Mouse (Mus musculus): Measurements from ENCODE around the gene Tpte. TPM values are rescaled to one million over a fixed set of nuclear protein-coding genes. Genes with fewer than 3 reads are reported as not detected.
A peak's percentile ranks its signal among the peaks of the same experiment; 100 is the strongest.

The Tpte gene
- polyA plus RNA-seq (2012; rRNA removed), result 0.03 TPM in 1 of 2 replicates, not detected in the other

DNA sequence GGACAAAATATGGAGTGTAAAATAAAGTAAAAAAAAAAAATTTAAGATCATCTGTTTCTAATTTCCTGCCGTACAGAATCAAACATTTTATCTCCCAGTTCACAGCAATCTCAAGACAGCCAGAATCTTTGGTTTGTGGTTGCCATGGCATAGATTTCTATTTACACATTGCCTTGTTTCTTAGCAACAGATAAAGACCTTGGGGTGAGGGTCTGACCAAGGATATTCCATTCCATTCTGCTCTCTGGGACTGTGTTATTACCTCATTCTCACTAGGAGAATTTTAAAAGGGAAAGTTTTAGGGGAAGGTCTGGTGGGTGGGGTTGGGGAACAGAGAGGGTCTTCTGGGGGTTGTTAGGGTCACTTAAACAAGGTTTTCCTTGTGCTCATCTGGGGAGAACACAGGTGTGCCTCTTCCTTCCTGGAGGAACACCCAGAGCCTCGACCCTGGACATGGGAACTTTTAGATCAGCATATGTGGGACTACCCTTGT lies at the start of gene Tpte:
Gene Tpte (plus strand): TSS at position 443 of the 493 bp plus-strand sequence.
- no peak for DNase-seq (ENCODE audit: low read depth)
- no peak for TF ChIP-seq CTCF (IDR thresholded peaks at IDR 0.05; ENCODE audit: borderline replicate concordance, extremely low read depth, insufficient read depth, insufficient read length)

DNA sequence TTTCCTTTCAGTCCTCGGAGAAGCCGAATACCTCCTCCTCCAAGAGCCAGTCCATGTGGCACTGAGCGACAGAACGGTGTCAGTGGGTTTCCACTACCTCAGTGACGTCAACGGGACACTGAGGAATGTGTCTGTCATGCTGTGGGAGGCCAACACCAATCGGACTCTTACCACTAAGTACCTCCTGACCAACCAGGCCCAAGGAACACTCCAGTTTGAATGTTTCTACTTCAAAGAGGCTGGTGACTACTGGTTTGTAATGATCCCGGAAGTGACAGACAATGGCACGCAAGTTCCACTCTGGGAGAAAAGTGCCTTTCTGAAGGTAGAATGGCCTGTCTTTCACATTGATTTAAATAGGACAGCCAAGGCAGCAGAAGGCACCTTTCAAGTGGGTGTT lies 40.3 kb upstream of the Tpte start:
- DNase-seq (ENCODE audit: low read depth), result no peak
- no peak for TF ChIP-seq POLR2A (IDR thresholded peaks at IDR 0.05; ENCODE audit: borderline replicate concordance, extremely low read depth, insufficient read depth, insufficient read length, poor library complexity, severe bottlenecking)
- TF ChIP-seq CTCF (IDR thresholded peaks at IDR 0.05; ENCODE audit: borderline replicate concordance, extremely low read depth, insufficient read depth, insufficient read length), result no peak

DNA sequence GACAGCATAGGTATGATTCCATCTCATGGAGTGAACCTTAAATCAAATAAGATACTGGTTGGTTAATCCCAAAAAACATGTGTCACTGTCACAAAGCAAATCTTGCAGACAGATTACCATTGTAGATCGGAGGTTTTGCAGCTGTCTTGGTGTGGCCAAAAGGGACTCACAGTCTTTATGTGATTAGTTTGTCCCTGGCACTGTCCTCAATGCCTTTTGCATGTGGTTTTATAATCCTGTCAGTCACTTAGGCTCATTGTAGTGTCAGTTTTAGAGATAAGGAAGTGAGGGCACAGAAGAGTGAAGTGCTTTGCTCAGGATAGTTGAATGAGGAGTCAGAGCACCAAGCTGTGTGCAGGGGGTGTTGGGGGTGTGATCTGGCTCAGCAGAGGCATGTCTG lies 37.6 kb upstream of the Tpte start:
- TF ChIP-seq CTCF (IDR thresholded peaks at IDR 0.05; ENCODE audit: borderline replicate concordance, extremely low read depth, insufficient read depth, insufficient read length) (no peak), POLR2A (IDR thresholded peaks at IDR 0.05; ENCODE audit: borderline replicate concordance, extremely low read depth, insufficient read depth, insufficient read length, poor library complexity, severe bottlenecking) (no peak)
- DNase-seq (ENCODE audit: low read depth), result no peak

DNA sequence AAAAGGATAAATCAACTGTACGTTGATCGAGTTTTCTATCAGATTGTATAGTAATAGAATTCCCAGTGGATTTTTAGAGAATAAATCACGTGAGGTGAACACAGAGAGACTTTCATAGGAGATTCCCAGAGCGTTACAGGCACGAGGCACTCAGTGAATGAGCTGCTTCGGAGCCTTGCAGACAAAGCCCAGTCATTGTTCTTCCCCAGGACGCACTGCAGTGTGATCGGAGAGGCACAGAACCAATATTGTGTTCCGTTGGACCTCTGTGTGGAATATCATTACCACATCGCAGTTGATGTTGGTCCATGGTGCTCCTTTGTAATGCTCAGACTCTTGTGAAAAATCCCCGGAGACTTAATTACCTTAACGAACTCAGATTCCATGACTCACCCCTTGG lies 35.3 kb upstream of the Tpte start:
- peak; percentile 15 for DNase-seq (ENCODE audit: low read depth)
- TF ChIP-seq CTCF (IDR thresholded peaks at IDR 0.05; ENCODE audit: borderline replicate concordance, extremely low read depth, insufficient read depth, insufficient read length) (no peak), POLR2A (IDR thresholded peaks at IDR 0.05; ENCODE audit: borderline replicate concordance, extremely low read depth, insufficient read depth, insufficient read length, poor library complexity, severe bottlenecking) (no peak)

DNA sequence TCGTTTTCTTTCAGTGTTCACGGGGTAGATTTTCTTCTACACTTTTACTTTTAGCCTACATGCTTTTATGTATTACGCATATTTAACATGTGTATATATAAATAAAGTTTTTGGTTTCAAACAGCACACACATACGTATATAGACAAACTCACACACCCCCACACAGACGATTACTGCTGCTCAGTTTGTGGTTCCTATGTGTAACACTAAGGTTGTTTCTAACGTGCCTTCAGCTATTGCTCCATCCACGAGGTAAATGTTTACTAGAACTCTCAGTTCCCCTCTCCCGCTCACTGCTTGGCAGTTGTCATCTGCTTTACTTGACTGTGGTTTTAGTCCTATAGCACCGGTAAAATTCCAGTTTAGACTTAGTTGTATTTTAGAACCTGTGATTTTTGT lies 34.2 kb upstream of the Tpte start:
- TF ChIP-seq CTCF (IDR thresholded peaks at IDR 0.05; ENCODE audit: borderline replicate concordance, extremely low read depth, insufficient read depth, insufficient read length) (no peak), POLR2A (IDR thresholded peaks at IDR 0.05; ENCODE audit: borderline replicate concordance, extremely low read depth, insufficient read depth, insufficient read length, poor library complexity, severe bottlenecking) (no peak)
- DNase-seq (ENCODE audit: low read depth), result no peak

DNA sequence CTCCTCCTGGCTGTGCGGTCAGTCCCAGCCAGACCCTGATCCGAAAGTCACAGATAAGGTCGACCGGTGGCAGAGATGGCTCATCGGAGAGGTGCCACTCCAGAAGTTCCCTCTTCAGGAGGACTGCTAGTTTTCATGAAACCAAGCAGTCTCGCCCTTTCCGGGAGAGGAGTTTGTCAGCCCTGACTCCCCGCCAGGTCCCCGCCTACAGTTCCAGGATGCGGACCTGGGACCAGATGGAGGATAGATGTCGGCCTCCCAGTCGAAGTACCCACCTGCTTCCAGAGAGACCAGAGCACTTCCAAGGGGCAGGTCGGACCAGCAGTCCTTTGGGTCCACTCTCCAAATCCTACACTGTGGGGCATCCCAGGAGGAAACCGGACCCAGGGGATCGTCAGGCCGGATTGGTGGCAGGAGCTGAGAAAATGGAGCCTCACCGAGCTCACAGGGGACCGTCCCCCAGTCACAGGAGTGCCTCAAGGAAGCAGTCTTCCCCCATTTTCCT lies 24.2 kb upstream of the Tpte start:
- TF ChIP-seq POLR2A (IDR thresholded peaks at IDR 0.05; ENCODE audit: borderline replicate concordance, extremely low read depth, insufficient read depth, insufficient read length, poor library complexity, severe bottlenecking) (no peak), CTCF (IDR thresholded peaks at IDR 0.05; ENCODE audit: borderline replicate concordance, extremely low read depth, insufficient read depth, insufficient read length) (no peak)
- no peak for DNase-seq (ENCODE audit: low read depth)

DNA sequence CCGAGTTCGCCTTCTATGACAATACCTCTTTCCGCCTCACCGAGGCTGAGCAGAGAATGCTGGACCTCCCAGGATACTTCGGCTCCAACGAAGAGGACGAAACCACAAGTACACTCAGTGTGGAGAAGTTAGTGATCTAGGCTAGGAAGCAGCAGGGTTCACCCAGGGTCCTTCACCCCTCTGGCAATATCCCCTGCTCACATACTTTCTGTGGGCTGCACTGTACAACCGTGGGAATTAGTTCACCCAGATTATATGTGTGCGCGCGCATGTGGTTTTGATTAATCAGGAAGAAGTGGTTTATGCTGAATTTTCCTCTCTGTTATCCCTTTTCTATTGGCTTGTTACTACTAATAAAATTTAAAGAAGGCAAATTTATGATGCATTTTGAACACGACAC lies 23.7 kb upstream of the Tpte start:
- TF ChIP-seq CTCF (IDR thresholded peaks at IDR 0.05; ENCODE audit: borderline replicate concordance, extremely low read depth, insufficient read depth, insufficient read length) (no peak), POLR2A (IDR thresholded peaks at IDR 0.05; ENCODE audit: borderline replicate concordance, extremely low read depth, insufficient read depth, insufficient read length, poor library complexity, severe bottlenecking) (no peak)
- no peak for DNase-seq (ENCODE audit: low read depth)

DNA sequence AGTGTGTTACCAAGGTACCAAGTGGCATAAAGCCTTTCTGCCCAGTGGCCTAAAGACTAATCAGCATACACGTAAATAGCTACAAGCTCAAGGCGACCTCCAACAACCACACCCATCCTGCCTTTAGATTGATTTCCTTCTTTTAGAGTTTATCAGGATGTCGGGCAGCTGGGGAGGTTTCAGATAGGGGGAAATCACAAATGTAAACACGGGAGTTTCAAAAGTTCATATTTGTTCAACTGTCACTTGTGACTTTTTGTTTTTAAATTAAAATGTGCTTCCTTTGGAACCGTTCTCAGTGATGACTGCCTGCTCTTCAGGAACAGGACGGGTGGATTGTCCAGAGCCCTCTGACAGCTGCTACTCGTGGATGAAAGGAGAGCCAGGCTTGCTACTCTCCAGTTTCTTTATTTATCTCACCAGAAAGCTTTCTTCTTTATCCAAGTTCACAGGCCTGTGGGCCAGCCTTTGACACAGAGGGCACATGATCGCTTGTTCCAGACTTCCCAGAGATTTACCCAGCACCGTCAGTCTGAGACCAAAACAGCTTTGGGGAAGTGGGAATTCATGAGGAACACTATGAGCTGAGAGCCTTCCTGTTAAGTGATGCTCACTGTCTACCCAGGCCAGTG lies 23.0 kb upstream of the Tpte start:
- DNase-seq (ENCODE audit: low read depth), result no peak
- TF ChIP-seq CTCF (IDR thresholded peaks at IDR 0.05; ENCODE audit: borderline replicate concordance, extremely low read depth, insufficient read depth, insufficient read length), result no peak
- TF ChIP-seq POLR2A (IDR thresholded peaks at IDR 0.05; ENCODE audit: borderline replicate concordance, extremely low read depth, insufficient read depth, insufficient read length, poor library complexity, severe bottlenecking), result no peak

DNA sequence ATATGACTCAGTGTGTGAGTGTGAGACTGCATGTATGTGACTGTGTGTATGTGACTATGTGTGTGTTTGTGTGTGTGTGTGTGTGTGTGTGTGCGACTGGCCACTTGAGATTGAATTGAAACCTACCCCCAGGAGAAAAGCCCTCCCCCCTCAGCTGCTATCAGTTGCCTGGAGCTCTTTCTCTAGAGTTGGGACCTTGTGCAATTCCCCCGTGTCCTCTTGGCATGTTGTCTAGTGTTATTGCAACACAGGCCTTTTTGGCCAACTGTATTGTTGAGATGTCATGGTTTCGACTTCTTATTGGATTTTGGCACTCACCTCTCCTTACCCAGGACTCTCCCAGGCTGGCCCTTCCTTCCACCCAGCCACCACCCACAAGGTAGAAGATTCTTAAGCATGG lies 21.0 kb upstream of the Tpte start:
- TF ChIP-seq POLR2A (IDR thresholded peaks at IDR 0.05; ENCODE audit: borderline replicate concordance, extremely low read depth, insufficient read depth, insufficient read length, poor library complexity, severe bottlenecking), result no peak
- no peak for TF ChIP-seq CTCF (IDR thresholded peaks at IDR 0.05; ENCODE audit: borderline replicate concordance, extremely low read depth, insufficient read depth, insufficient read length)

DNA sequence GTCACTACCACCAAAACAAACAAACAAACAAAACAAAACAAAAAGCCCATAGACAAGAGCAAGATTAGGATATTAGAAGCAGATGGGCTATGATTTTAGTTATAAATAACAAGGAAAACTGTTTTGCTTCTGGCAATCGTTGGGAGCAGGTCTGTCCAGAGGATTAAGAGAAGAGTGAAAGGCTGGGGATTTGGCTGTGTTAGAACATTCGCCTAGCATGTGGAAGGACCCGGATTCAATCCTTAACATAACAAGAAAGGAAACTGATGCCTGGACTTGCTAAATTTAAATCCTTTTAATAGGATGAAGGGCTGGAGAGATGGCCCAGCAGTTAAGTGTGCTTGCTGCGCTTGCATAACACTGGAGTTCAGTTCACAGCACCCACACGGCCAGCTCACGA lies 18.9 kb upstream of the Tpte start:
- TF ChIP-seq POLR2A (IDR thresholded peaks at IDR 0.05; ENCODE audit: borderline replicate concordance, extremely low read depth, insufficient read depth, insufficient read length, poor library complexity, severe bottlenecking) (no peak), CTCF (IDR thresholded peaks at IDR 0.05; ENCODE audit: borderline replicate concordance, extremely low read depth, insufficient read depth, insufficient read length) (no peak)
- DNase-seq (ENCODE audit: low read depth), result no peak

More for the DNA sequence above, 21.0 kb upstream of the Tpte start:
- DNase-seq (ENCODE audit: low read depth), result no peak

DNA sequence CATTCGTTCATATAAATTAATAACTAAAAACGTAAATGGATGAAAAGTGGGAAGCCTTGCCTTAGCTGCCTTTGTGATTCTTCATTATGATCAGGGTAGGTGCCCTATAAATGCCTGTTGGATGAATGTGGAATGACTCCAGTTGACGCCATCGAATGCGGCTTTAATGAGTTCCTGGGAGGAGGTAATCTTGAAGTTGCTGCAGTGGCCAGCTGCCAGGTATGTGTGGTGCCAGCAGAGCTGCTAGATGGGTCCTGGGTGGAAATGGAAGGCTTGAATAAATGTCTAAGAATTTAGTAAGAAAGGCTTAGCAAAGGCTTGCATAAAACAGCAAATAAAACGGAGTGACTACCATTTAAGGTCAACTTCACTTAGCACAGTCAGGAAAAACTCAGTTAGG lies 18.5 kb upstream of the Tpte start:
- DNase-seq (ENCODE audit: low read depth), result peak; percentile 54
- TF ChIP-seq CTCF (IDR thresholded peaks at IDR 0.05; ENCODE audit: borderline replicate concordance, extremely low read depth, insufficient read depth, insufficient read length) (no peak), POLR2A (IDR thresholded peaks at IDR 0.05; ENCODE audit: borderline replicate concordance, extremely low read depth, insufficient read depth, insufficient read length, poor library complexity, severe bottlenecking) (no peak)

DNA sequence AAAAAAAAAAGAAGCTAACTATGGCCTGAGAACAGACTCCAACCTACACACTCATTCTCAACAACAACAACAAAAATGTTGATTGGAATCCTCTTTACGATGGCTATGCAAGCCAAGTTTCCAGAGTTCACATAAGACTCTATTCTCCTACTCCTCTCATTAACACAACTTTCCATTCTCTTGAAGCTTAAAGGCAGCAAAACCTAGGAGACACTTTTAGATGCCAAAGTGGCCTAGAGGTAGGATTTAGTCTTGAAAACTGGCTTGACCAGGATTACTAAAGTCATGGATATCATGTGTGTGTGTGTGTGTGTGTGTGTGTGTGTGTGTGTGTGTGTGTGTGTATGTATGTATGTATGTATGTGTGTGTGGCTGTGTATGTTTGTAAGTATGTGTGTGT lies 18.0 kb upstream of the Tpte start:
- TF ChIP-seq CTCF (IDR thresholded peaks at IDR 0.05; ENCODE audit: borderline replicate concordance, extremely low read depth, insufficient read depth, insufficient read length) (no peak), POLR2A (IDR thresholded peaks at IDR 0.05; ENCODE audit: borderline replicate concordance, extremely low read depth, insufficient read depth, insufficient read length, poor library complexity, severe bottlenecking) (no peak)
- DNase-seq (ENCODE audit: low read depth), result peak; percentile 21

Measured in brain, embryonic 14.5 days (tissue).